Mouse (Mus musculus) ovary, postnatal 36 days (tissue): ENCODE results near the gene Srsf2.
"Not testable (repeated sequence)": the region's sequence is repeated elsewhere in the genome, so short reads cannot be mapped to it uniquely, and the experiment has no call there.

ENCODE experiments used
- DNase-seq: peaks from one replicate; pipeline ENCODE4 v3.0.0; 2022; ENCODE audit warnings: low spot score, mixed read lengths

Gene Srsf2

DNA sequence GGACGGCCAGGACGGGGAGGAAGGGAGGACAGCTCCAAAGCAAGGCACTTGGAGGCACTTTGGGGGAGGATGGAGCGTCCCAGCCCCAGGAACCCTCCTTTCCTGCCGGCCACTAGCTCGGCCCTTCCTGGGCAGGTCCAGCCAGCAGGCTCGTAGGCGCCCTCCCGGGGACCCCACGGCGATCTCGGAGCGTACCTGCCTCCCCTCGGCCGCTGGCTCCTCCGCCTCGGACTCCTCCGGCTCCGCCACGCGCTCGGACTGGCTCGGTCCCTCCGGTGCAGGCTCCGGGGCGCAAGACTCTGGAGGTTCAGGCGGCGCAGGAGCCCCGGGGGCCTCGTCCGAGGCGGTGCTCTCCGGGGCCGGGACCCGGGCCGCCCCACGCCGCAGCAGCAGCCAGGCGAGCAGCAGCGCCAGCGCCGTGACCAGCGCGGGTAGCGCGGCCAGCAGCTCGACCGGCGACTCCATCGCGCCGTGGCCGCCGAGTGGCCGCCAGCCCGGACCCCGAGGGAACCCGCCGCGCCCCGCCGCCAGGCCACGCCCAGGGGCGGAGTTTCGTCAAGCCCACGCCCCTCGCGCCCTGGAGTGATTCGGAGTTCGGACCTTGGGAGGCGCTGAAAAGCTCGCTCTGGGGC is 25.2 kb downstream of the Srsf2 start, which contains the start of gene Mxra7:
Gene Mxra7 (minus strand): TSS at position 513 of the 632 bp plus-strand sequence.
- DNase-seq = peak; percentile 89

DNA sequence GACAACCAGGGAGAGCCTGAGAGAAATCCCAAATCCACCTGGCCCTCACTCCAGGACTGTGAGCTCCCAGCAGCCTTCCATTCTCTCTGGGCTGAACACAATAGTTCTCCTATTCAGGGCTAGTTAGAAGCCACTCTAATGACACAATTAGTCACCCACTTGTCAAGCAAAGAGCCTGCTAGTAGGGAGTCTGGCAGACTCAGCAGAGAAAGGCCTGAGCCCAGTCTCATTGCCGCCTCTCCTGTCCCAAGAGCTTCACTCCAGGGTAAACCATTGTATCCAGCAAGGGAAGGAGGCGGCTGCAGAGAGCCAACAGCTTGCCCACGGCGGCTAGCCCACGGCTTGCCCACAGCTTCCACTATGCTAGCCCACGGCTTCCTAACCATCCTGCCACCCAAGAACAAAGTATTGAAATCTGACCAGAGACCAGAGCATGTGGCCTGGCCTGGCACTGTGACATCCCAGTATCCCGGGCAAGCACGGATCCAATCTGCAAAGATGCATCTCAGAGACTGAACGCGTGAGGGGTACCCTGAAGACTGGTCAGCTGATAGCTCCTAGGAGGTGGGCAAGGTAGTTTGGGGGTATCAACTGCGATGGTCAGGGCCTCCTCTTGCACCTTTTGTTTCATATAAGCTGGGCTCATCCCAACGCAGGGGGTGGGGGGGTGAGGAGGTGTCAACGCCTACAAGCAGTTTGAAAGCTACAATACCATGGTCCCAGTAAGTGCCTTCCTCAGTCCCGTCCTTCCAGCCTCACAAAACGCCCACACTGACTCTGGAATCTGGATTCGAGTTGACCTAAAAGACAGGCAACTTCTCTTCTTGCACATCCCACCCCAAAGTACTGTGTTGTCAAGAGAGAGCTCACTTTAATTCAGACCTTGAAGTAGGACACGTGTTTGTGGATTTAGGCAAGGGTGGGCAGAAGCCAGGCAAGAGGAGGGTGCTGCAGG is 26.1 kb downstream of the Srsf2 start:
- no peak for DNase-seq

DNA sequence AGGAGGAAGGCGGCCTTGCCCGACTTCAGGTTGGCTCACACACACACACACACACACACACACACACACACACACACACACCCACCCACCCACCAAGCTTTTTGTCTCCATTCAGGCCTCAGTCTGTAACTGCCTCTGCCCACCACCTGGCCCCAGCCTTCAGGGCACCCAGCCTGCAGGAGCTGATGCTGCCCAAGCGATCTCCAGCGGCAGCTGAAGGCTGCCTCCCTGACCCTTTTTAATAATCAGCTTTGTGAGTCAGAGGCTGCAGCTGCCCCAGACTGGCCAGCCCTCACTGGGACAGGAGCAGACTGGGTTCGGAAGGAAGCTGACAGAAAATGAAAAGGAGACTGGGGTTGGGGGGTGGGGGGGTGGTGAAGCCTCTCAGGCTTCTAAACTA is 27.7 kb downstream of the Srsf2 start:
- no peak for DNase-seq

DNA sequence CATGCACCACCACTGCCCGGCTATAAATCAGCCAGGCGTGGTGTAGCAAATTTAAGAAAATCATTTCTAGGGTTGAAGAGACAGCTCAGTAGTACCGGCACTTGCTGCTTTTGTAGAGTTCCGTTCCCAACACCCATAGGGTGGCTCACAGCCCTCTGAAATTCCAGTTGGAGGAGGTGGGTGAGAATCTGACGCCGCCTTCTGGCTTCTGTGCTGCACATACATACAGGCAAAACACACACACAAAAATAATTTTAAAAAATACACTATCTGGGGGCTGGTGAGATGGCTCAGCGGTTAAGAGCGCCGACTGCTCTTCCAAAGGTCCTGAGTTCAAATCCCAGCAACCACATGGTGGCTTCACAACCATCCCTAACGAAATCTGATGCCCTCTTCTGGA is 29.0 kb downstream of the Srsf2 start:
- not testable (repeated sequence) for DNase-seq

DNA sequence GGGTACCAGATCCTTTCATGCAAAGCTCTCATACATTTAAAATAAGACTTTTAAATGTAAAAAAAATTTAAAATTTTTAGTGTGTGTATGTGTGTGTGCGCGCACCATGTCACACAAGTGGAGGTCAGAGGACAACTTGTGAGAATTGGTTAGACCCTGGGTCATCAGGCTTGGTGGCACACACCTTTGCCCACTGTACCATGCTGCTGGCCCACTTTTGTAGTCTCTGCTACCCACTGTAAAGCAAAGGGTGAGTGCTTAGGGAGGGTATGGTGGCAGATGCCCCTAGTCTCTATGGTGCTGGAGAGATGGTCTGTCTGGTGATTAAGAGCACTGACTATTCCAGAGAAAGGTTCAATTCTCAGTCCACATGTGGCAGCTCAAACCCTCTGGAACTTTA is 29.6 kb downstream of the Srsf2 start:
- no peak for DNase-seq

DNA sequence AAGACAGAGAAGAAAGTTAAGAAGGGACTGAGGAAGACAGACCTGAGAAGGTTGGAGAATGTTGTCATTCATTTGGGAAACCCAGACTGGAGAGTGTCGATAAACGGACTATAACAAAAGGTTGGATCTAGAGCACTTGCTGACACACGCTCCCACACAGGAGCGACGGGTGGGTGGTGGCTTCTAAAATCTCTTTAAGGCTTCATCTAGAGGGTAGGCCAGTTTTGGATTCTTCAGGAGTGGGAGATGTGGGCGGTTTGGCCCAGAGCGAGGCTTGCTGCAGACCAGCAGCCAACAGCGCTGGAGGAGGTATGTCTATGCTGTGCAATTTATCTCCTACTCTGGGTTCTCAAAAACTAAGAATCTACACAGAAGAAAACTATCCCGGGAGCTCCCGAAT is 30.3 kb downstream of the Srsf2 start:
- DNase-seq = no peak

DNA sequence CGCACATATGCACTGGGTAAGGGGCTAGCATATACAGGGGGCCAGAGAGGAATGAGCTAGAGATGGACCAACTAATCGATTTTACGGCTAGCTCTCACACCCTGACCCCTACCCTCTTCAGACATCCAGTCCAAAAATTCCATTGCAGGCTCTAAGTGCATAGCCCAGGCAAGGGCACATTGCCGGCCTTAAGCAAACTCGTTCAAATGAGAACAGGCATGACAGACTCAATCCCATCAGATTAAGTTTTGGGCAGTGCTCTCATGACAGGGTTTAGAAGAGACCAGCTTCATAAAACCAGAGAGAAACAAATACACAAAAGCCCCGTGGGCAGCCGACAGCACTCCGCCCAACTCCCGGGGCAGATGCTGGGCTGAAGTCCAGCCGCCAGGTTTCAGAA is 30.7 kb downstream of the Srsf2 start:
- no peak for DNase-seq

DNA sequence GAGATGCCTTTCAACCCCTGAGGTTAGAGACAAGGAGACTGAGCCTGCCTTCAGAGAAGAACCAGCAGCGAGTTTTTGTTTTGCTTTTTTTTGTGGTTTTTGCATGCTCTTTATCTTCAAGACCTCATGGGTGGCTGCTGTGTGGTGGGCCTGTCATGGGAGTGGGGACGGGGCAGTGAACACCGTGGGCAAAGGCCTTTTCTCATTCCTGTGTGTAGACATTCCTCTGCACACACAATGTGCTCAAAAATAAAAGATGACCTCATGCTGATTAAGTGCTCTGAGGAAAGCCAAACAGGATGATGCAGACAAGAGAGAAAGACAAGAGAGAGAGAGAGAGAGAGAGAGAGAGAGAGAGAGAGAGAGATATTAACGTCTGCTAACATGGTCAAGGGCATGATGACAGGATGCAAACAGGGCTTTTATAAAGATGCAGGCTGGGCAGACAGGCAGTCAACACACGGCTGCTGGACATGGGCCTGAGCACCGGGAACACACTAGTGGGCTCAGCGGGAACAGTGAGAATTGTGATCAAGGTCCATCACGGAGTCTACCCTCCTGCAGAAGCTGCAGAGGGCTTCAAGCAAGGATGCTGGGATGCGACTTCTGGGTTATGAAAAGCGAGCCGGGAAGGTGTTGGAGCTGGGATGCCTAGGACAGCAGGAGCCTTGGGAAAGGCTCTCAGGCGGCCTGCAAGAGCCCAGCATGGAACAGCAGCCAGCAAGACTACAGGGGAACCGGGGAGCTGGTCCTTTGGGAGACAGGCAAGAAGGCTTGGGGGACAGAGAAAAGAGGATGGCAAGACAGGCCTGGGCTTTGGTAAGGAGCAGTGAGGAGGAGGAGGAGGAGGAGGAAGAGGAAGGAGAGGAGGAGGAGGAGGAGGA is 31.6 kb downstream of the Srsf2 start:
- no peak for DNase-seq

DNA sequence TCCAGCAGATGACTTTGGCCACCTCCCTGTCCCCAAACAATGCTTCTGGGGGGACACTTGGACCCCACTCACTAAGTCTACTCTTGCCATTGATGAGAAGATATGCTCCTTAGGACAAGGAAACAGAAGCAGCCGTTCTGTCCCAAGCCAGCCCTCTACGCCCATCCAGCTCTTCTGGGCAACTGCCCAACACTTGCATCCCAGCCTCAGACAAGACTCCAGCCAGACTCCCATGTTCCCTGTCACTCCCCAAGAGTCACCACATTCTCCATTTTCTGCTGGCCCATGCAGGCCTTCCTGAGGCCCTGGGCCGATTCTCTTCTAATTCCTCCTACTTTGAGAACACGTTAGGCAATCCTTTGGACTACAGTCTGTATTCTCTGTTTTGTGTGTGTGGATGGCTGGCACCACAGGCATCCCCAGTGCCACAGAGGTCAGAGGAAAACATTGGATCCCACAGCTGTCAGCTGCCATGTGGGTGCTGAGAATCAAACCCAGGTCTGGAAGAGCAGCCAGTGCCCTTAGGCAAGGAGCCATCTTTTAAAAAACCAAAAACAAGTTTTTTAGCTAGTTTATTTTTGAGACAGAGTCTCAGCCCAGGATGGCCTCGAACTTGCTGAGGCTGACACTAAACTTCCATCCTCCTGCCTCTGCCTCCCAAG is 32.8 kb downstream of the Srsf2 start:
- no peak for DNase-seq

DNA sequence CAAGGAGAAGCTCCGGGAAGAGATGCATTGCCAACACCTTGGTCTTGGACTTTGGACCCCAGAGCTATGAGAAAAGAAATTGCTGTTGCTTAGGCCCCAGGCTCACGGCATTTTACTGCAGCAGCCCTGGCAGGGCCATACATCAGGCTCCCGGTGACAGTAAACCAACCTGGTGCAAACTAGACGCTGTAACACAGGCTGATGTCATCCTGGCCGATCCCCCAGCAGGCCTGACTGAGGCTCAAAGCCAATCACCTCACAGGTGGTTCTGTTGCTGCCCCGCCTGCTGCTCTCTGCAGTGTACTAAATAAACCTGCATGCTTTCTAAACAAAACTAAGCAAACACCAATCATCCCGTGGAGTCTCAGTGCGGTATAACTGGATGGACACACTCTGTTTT is 34.2 kb downstream of the Srsf2 start:
- no peak for DNase-seq

DNA sequence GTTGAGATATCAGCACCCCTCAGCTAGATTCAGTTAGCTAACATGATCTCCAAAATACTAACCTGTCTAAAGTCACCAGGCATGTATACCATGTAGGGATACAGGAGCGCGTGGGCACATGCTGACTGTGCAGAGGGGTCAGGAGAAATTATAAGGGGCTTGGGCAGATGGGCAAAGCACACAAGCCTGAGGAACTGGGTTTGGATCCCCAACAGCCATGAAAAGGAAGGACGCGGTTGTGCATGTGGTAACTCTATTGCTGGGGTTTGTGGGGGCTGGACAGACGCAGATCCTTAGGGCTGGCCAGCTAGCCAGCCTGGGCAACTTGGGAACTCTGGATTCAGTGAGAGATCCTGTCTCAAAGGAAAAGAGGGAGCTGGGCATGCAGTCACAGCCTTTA is 35.3 kb downstream of the Srsf2 start:
- no peak for DNase-seq

DNA sequence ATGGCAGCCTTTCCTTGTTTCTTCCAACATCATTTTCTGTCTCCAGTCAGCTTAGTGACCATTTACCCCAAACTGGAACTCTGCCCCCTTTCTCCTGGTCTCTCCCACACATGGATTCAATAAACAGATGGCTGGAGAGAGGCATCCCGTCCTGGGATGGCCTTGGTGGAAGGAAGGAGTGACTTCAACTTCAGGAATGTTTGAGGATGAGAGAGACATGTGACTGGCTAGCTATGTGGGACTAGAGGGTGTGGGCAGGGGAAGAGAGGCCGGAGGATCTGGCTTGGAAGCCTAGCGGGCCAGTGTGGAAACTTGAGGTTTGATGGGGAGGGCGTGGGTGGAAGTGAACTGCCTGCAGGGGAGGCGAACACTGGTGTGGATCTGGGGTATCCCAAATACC is 36.1 kb downstream of the Srsf2 start:
- DNase-seq = peak; percentile 43

DNA sequence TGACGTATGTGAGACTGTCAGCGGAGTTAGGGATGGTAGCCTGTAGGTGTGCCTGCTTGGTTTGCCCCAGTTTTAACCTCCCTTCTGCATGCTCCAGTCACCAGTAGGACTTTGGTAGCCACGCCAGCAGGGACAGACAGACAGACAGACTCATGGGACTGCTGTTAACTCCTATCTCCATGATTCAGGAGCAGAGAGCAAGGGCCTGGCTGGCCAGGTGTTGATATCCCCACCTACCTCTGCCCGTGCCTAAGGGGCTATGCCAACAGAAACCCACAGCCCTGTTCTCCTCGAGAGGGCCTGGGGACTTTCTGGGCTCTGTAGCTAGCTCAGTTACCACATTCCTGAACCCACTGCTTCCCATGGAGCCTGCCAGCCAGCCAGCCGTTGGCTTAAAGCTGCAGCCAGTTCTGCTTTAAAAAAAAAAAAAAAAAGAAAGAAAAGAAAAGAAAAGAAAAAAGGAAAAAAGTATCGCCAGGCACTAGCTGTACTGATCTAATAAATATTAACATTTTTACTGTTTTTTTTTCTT is 37.9 kb downstream of the Srsf2 start:
- no peak for DNase-seq

DNA sequence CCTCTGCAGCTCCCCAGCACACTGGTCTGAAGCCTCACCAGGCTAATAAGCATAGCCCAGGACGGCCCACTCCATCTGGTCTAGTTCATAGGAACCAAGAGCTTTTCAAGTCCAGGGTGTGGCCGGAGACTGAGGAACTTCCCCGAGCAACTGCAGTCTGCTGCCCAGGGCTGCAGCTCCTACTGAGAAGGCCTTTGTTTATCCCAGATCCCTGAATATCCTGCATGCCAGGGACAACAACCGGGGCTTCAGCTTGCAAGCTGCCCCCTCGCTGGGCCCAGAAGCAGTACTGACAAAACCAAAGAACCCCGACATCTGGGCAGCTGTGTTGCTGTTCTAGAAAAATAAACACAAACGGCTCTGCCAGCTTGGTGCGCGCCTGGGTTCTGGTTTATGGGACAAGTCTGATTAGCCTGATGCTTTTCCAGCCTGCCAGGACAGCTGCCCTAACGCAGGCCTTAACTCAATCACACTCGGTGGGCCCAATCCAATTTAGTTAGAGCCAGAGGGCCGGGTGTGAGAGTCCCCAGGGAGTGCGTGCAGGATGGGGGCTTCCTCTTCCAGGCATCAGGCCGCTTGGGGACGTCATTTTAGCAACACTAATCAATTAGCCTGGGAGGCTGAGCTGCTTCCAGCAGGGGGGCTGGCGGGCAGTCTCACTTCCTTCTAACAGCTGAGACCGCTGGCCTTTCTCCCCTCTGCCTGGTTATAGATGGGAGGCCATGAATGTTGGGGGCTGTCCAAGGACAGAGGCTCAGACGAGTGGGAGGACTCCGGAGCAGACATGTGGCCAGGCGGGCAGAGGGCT is 38.6 kb downstream of the Srsf2 start:
- DNase-seq = peak; percentile 57

DNA sequence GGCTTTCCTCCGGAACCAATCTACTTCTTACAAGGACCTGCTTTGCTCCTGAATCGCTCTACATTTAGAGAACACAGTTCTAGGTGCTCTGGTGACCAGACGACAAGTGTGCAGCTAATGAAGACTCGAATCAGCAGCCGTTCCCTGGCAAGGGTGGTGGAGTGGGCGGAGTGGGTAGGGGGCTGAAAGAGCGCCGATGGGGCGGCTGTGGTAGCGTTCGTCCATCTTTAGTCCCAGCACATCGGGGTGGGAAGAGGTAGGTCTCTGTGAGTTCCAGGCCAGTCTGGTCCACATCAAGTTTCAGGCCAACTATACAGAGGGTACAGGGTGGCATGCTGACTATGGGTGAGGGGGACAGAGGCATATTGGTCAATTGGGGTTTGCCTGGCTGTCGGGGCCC is 39.3 kb downstream of the Srsf2 start:
- no peak for DNase-seq

DNA sequence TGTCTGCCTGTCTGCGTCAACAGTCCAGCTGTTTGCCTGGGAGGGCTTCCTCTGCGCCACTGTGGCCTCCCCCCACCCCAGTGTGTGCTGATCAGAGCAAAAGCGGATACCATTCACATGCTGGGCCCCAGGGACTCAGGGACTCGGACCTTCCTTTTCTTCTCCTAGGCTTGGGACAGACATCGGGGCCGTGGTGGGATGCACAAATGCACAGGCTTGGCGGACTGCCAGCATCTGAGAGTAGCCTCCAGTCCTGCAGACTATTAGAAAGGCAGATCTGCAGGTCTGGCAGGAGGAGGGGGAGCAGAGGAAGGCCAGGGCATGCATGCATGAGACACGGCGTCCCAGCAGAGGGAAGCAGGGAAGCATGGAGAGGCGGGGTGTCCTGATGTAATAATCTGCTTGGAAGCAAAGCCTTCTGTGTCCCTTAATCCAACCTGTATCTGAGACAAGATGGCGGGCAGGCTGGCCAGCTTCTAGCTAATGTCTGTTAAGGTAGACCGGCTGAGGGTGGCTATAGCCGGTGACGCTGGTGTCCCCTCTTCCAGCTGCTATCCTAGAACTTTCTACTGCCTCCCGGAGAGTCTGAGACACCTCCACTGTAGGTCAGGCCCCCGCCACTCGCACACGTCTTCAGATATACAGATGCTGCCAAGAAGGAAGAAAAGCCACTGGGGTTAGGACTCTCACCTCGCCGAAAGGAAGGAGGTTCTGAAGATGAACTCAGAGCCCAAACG is 39.9 kb downstream of the Srsf2 start:
- no peak for DNase-seq

DNA sequence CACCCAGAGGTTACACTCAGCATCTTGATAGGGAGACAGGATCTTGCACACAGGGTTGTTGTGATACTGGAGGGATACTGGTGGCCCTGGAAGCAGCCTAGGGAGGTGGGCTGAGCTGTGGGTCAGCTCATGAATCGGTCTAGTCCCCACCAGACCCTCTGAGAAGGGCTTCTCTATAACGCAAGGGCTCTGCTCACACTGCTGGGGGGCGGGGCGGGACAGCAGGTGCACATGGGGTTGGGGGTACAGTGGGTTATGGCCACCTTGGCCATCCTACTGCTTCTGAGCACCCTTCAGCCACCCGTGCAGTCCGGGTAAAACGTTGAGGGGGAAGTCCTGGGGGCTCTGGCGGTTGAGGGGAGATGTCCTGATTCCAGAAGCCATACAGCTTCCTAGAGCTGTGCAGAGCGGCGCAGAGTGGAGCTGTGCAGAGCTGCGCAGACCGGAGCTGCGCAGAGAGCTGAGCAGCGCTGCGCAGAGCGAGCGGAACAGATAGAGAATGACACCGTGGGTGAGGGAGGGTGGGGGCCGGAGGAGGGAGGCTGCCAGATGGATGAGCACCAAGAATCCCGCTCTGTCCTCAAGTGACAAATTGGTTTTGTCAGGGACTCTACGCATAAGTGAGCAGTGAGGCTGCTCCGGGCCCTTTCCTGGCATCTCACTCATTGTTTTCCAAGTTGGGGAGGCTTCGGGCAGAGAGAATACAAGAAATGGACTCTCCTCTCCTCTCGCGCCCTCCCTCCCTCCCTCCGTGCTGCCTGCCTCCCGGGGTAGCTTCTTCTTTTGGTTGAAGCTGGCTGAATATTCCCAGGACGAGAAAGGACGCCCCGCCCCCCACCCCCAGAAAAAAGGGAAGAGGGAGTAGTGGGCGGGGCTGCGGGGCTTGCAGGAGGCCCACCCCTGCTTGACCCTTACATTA is 41.7 kb downstream of the Srsf2 start:
- peak; percentile 69 for DNase-seq

DNA sequence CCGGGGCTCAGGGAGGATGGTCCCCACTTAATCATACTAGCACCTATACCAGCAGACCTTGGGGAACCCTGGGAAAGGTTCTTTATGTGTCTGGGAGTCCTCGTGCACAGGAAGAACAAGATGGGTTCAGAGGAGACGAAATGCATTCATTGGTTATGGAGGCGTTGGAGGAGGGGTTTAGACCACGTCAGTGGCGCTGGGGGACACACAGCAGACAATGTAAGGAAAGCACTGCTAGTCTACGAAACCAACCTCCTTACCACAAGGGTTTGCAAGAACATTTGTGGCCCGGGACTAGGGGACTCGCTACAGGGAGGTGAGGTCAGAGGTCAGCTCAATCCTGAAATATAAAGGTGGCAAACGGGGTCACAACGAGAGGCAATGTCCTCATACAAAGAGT is 42.4 kb downstream of the Srsf2 start:
- DNase-seq = no peak

DNA sequence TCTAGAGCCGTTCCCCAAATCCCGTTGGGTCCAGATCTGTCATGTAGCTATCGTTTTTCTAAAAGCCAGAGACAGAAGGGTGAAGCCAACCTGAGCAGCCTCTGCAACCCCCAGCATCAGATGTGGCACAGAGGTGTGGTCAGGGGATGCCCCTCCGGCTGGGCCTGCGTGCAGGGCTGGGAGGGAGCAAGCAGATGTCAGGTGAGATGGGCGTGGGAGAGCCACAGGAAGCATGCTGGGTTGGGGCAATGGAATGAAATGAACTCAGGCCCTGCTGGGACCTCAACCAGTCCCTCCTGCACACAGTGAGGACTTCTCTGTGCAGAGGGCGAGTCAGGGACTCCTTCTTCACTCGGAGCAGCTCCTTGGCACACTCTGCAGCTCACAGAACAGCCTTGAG is 43.4 kb downstream of the Srsf2 start:
- DNase-seq = no peak
